Mouse (Mus musculus) intestine, embryonic 15.5 days (tissue): ENCODE data around the gene Fam186b. TPM values are rescaled to one million over a fixed set of nuclear protein-coding genes. Genes with fewer than 3 reads are reported as not detected.

Source experiments
- ATAC-seq: fragments of 200-750 bp; cut with Nextera tagmentation; 2 replicates; pipeline ENCODE4 v1.8.0; 2017; ENCODE audit warnings: moderate TSS enrichment, moderate library complexity
- H3K27ac ChIP-seq: fragments of 300-500 bp; sonication (generic); 2 replicates; pipeline ENCODE4 v1.5.1; 2015; ENCODE audit warnings: mild to moderate bottlenecking, inconsistent platforms
- H3K27me3 ChIP-seq: fragments of 300-500 bp; sonication (generic); replicated peaks from 2 replicates; pipeline ENCODE4 v1.6.1; 2015; ENCODE audit warnings: inconsistent platforms
- H3K36me3 ChIP-seq: fragments of 300-500 bp; sonication (generic); 2 replicates; pipeline ENCODE4 v1.6.1; 2015; ENCODE audit warnings: inconsistent platforms
- H3K4me1 ChIP-seq: fragments of 300-500 bp; sonication (generic); replicated peaks from 2 replicates; pipeline ENCODE4 v1.6.1; 2015; ENCODE audit warnings: inconsistent platforms
- H3K4me2 ChIP-seq: fragments of 300-500 bp; sonication (generic); replicated peaks from 2 replicates; pipeline ENCODE4 v1.6.1; 2015; ENCODE audit warnings: mild to moderate bottlenecking, inconsistent platforms
- H3K4me3 ChIP-seq: fragments of 300-500 bp; sonication (generic); replicated peaks from 2 replicates; pipeline ENCODE4 v1.5.1; 2015; ENCODE audit warnings: inconsistent platforms
- H3K9ac ChIP-seq: fragments of 300-500 bp; sonication (generic); 2 replicates; pipeline ENCODE4 v1.6.1; 2015; ENCODE audit warnings: inconsistent platforms
- H3K9me3 ChIP-seq: fragments of 300-500 bp; sonication (generic); 2 replicates; pipeline ENCODE4 v1.6.1; 2016; ENCODE audit warnings: inconsistent platforms
- WGBS: fragments of 180-500 bp; shearing (Covaris S2); methylation state at CpG from one replicate; pipeline ENCODE4 v1.1.7; 2015; 5-methylcytosine and 5-hydroxymethylcytosine counted together
- polyA plus RNA-seq: library from polyadenylated mRNA; unstranded; fragments of >200 nt; fragmentation: Nextera tagmentation; extraction: Ambion mirVana; gene quantifications from 2 replicates; pipeline ENCODE4 v1.2.1, GENCODE M21; 2015

Fam186b gene
- polyA plus RNA-seq, 1 experiment from 2014 or later, result 0.18 TPM

- Histone ChIP-seq H3K9ac (no peak overlapping the region), H3K27me3 (no peaks in the 10 kb centered on the region), H3K9me3 (no peaks in the 10 kb centered on the region), H3K4me2 (no peak overlapping the region; the same call in 1 of the 2 replicates), H3K4me1 (peaks cover 10% of the 10 kb centered on the region; the same call in 1 of the 2 replicates), H3K36me3 (no peaks in the 10 kb centered on the region), H3K4me3 (no peak overlapping the region), H3K27ac (no peak overlapping the region)
- WGBS, result 50% methylated on average over 8 of the region's 8 CpGs
- peak; percentile 60 for ATAC-seq
These were observed 10.5 kb downstream of the Fam186b start for GRCm38 (mm10) chr15:99285189-99285535.

GRCm38 (mm10) chr15:99284527-99285188, 11.0 kb downstream of the Fam186b start:
- H3K27ac ChIP-seq, result no peak overlapping the region
- H3K36me3 ChIP-seq, result no peaks in the 10 kb centered on the region
- WGBS, result 28% methylated on average over 14 of the region's 14 CpGs
- H3K9me3 ChIP-seq, result no peaks in the 10 kb centered on the region
- H3K27me3 ChIP-seq, result no peaks in the 10 kb centered on the region
- no peak overlapping the region for H3K9ac ChIP-seq
- no peak overlapping the region for H3K4me3 ChIP-seq
- H3K4me1 ChIP-seq, result peaks cover 10% of the 10 kb centered on the region; the same call in 1 of the 2 replicates
- peak overlapping the region; percentile 5; the same call in 1 of the 2 replicates for H3K4me2 ChIP-seq
- peak; percentile 96 for ATAC-seq

- WGBS, result 63% methylated on average over 10 of the region's 10 CpGs
- no peak for ATAC-seq
- no peak overlapping the region for H3K9ac ChIP-seq
- no peaks in the 10 kb centered on the region for H3K27me3 ChIP-seq
- no peak overlapping the region for H3K4me2 ChIP-seq
- no peak overlapping the region for H3K27ac ChIP-seq
- no peak overlapping the region for H3K4me3 ChIP-seq
- no peaks in the 10 kb centered on the region for H3K9me3 ChIP-seq
- H3K36me3 ChIP-seq, result no peaks in the 10 kb centered on the region
- H3K4me1 ChIP-seq, result peaks cover 10% of the 10 kb centered on the region; the same call in 1 of the 2 replicates
These were observed 12.2 kb downstream of the Fam186b start for GRCm38 (mm10) chr15:99283456-99283855.

- Histone ChIP-seq H3K4me2 (no peak overlapping the region), H3K4me3 (no peak overlapping the region), H3K36me3 (no peaks in the 10 kb centered on the region), H3K4me1 (no peaks in the 10 kb centered on the region), H3K27ac (no peak overlapping the region), H3K9ac (no peak overlapping the region), H3K9me3 (no peaks in the 10 kb centered on the region), H3K27me3 (no peaks in the 10 kb centered on the region)
- 0 out of 2 replicates have a peak, but pooled peaks have one; percentile 12 for ATAC-seq
- 86% methylated on average over 7 of the region's 7 CpGs for WGBS
These were observed 17.4 kb downstream of the Fam186b start for GRCm38 (mm10) chr15:99278271-99278670.

GRCm38 (mm10) chr15:99276095-99276494, 19.6 kb downstream of the Fam186b start:
- H3K27ac ChIP-seq, result no peak overlapping the region
- H3K4me1 ChIP-seq, result no peaks in the 10 kb centered on the region
- no peaks in the 10 kb centered on the region for H3K27me3 ChIP-seq
- H3K36me3 ChIP-seq, result no peaks in the 10 kb centered on the region
- H3K9ac ChIP-seq, result no peak overlapping the region
- no peak overlapping the region for H3K4me2 ChIP-seq
- 85% methylated on average over 8 of the region's 8 CpGs for WGBS
- no peak for ATAC-seq
- H3K9me3 ChIP-seq, result no peaks in the 10 kb centered on the region
- H3K4me3 ChIP-seq, result no peak overlapping the region

- H3K27ac ChIP-seq, result no peak overlapping the region
- no peak overlapping the region for H3K9ac ChIP-seq
- no peaks in the 10 kb centered on the region for H3K9me3 ChIP-seq
- no peaks in the 10 kb centered on the region; the same call in 1 of the 2 replicates for H3K4me1 ChIP-seq
- peak; percentile 70 for ATAC-seq
- no peaks in the 10 kb centered on the region for H3K27me3 ChIP-seq
- H3K4me2 ChIP-seq, result no peak overlapping the region
- H3K4me3 ChIP-seq, result no peak overlapping the region
- H3K36me3 ChIP-seq, result no peaks in the 10 kb centered on the region
- WGBS, result 16% methylated on average over 4 of the region's 4 CpGs
These were observed 30.0 kb downstream of the Fam186b start for GRCm38 (mm10) chr15:99265679-99266078.

GRCm38 (mm10) chr15:99264363-99264762, 31.3 kb downstream of the Fam186b start:
- Histone ChIP-seq H3K27me3 (no peaks in the 10 kb centered on the region), H3K4me3 (no peak overlapping the region)
- WGBS, result 77% methylated on average over 2 of the region's 2 CpGs

GRCm38 (mm10) chr15:99262702-99263101, 33.0 kb downstream of the Fam186b start:
- no peaks in the 10 kb centered on the region for H3K36me3 ChIP-seq
- peaks cover 3% of the 10 kb centered on the region; the same call in 1 of the 2 replicates for H3K4me1 ChIP-seq
- H3K4me3 ChIP-seq, result no peak overlapping the region
- ATAC-seq, result no peak
- no peak overlapping the region for H3K4me2 ChIP-seq
- H3K27me3 ChIP-seq, result no peaks in the 10 kb centered on the region
- 57% methylated on average over 10 of the region's 10 CpGs for WGBS
- H3K9me3 ChIP-seq, result no peaks in the 10 kb centered on the region
- H3K9ac ChIP-seq, result no peak overlapping the region
- H3K27ac ChIP-seq, result no peak overlapping the region

More at GRCm38 (mm10) chr15:99264363-99264762, 31.3 kb downstream of the Fam186b start:
- no peak overlapping the region for H3K27ac ChIP-seq
- no peak overlapping the region for H3K9ac ChIP-seq
- no peak for ATAC-seq
- H3K9me3 ChIP-seq, result no peaks in the 10 kb centered on the region
- no peaks in the 10 kb centered on the region for H3K36me3 ChIP-seq
- peaks cover 3% of the 10 kb centered on the region; the same call in 1 of the 2 replicates for H3K4me1 ChIP-seq
- no peak overlapping the region for H3K4me2 ChIP-seq

- Histone ChIP-seq H3K27me3 (no peaks in the 10 kb centered on the region), H3K9me3 (no peaks in the 10 kb centered on the region), H3K4me2 (peak overlapping the region; percentile 56), H3K4me3 (peak overlapping the region; percentile 10; the same call in 1 of the 2 replicates), H3K36me3 (no peaks in the 10 kb centered on the region), H3K9ac (no peak overlapping the region), H3K27ac (peak overlapping the region; percentile 58), H3K4me1 (0 out of 2 replicates have a peak, but pooled peaks cover 5% of the 10 kb centered on the region)
- WGBS, result 3% methylated on average over 7 of the region's 10 CpGs
- ATAC-seq, result peak; percentile 66
These were observed 35.9 kb downstream of the Fam186b start for GRCm38 (mm10) chr15:99259730-99260252.

- no peaks in the 10 kb centered on the region for H3K9me3 ChIP-seq
- whole genome bisulfite sequencing, result 47% methylated on average over 8 of the region's 8 CpGs
- 0 out of 2 replicates have a peak overlapping the region, but pooled peaks have one; percentile 10 for H3K4me3 ChIP-seq
- H3K9ac ChIP-seq, result no peak overlapping the region
- H3K27ac ChIP-seq, result peak overlapping the region; percentile 58
- 0 out of 2 replicates have a peak, but pooled peaks cover 10% of the 10 kb centered on the region for H3K4me1 ChIP-seq
- H3K36me3 ChIP-seq, result no peaks in the 10 kb centered on the region
- H3K4me2 ChIP-seq, result peak overlapping the region; percentile 56
- ATAC-seq, result peak; percentile 59
- no peaks in the 10 kb centered on the region for H3K27me3 ChIP-seq
These were observed 36.4 kb downstream of the Fam186b start for GRCm38 (mm10) chr15:99259167-99259729.

GRCm38 (mm10) chr15:99255241-99255749, 40.4 kb downstream of the Fam186b start:
- no peak overlapping the region for H3K27ac ChIP-seq
- no peaks in the 10 kb centered on the region for H3K9me3 ChIP-seq
- no peak overlapping the region for H3K9ac ChIP-seq
- ATAC-seq, result no peak
- H3K27me3 ChIP-seq, result no peaks in the 10 kb centered on the region
- H3K4me2 ChIP-seq, result no peak overlapping the region
- H3K36me3 ChIP-seq, result no peaks in the 10 kb centered on the region
- 0 out of 2 replicates have a peak, but pooled peaks cover 13% of the 10 kb centered on the region for H3K4me1 ChIP-seq
- WGBS, result 85% methylated on average over 6 of the region's 6 CpGs
- H3K4me3 ChIP-seq, result no peak overlapping the region

GRCm38 (mm10) chr15:99254477-99255005, 41.1 kb downstream of the Fam186b start:
- H3K4me2 ChIP-seq, result no peak overlapping the region
- WGBS, result 68% methylated on average over 2 of the region's 2 CpGs
- no peaks in the 10 kb centered on the region for H3K27me3 ChIP-seq
- H3K4me3 ChIP-seq, result no peak overlapping the region
- H3K4me1 ChIP-seq, result 0 out of 2 replicates have a peak, but pooled peaks cover 13% of the 10 kb centered on the region
- H3K9me3 ChIP-seq, result no peaks in the 10 kb centered on the region
- no peak for ATAC-seq
- H3K27ac ChIP-seq, result peak overlapping the region; percentile 55; the same call in 1 of the 2 replicates
- no peaks in the 10 kb centered on the region for H3K36me3 ChIP-seq
- no peak overlapping the region for H3K9ac ChIP-seq
